Mouse (Mus musculus) embryo, embryonic 11.5 days (tissue): ENCODE measurements around the gene Pold2.

Experiments
- DNase-seq: peaks from one replicate; pipeline ENCODE4 v3.0.0-alpha.2; 2012; ENCODE audit warnings: low read depth, low spot score

The Pold2 gene

GRCm38 (mm10) chr11:5877921-5878526 is at the start of gene Pold2:
Gene Pold2 (minus strand): TSS chr11:5878292.
- peak; percentile 97 for DNase-seq

DNA sequence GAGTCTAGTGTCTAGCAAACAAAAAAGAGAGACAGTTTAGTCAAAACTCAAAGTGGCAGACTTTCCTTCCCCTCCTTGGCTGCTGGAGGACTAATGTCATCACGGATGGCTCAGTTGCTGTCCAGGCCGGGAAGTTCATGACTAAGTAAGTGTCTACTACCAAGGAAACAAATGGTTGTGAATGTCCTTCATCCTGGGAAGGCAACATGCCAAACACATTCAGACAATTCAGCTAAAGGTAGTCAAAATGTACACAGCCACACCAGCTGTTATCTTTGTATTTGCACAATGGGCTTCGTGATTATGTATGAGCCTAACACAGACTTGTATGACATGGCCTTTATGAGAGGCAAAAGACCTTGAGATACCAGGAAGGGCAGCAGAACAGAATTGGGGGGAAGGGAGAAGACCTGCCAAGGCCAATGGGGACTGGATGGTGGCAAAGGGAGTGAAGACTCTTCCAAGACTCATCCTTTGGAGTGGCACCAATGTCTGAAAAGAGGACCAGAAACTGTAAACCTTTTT is 48.7 kb upstream of the Pold2 start:
- no peak for DNase-seq

DNA sequence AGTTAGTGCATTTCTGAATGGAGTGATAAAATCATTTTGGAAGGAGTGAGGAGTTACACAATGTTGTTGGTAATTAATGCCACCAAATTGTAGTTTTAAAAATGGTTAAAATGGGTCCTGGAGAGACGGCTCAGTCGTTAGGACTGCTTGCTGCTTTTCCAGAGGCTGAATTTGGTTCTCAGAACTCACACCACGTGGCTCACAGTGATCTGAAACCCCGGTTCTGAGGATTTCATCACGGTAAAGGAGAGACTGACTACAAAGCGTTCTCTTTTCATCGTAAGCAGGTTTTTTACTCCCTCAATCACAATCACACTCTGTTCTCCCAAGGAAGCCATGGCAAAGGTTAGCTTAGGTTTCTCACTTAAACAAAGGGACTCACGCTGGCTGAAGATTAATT is 46.6 kb upstream of the Pold2 start:
- DNase-seq, result no peak

DNA sequence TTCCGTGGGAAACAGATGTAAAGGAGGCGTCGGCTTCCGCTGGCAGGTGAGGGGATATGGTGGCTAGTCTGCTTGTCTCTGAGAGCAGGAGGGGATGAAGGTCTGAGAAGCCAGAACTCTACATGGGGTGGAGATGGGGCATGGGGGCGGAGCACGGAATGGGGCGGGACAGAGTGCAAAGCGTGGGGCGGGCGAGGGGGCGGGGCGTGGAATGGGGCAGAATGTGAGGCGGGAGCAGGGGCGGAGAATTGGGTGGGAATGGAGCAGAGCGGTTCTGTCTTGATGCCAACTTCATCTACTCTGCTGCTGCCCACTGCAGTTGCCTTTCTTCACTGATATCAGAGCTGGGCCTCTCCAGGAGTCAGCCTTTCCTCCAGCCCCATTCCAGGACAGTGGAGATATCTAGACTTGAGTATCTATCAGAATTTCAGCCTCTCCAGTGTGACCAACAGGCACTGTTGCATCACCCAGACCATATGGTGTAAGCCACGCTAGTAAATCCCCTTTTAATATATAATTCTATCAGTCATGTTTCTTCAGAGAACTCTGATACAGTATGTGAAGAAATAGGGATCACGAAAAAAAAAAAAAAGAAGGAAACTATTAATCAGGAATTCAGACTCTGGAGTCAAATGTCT is 42.4 kb upstream of the Pold2 start:
- DNase-seq, result no peak

GRCm38 (mm10) chr11:5919606-5920005 is 41.5 kb upstream of the Pold2 start:
- DNase-seq, result no peak

GRCm38 (mm10) chr11:5918111-5918510 is 40.0 kb upstream of the Pold2 start:
- no peak for DNase-seq

- no peak for DNase-seq
Measured at GRCm38 (mm10) chr11:5916178-5916548, 38.1 kb upstream of the Pold2 start.

DNA sequence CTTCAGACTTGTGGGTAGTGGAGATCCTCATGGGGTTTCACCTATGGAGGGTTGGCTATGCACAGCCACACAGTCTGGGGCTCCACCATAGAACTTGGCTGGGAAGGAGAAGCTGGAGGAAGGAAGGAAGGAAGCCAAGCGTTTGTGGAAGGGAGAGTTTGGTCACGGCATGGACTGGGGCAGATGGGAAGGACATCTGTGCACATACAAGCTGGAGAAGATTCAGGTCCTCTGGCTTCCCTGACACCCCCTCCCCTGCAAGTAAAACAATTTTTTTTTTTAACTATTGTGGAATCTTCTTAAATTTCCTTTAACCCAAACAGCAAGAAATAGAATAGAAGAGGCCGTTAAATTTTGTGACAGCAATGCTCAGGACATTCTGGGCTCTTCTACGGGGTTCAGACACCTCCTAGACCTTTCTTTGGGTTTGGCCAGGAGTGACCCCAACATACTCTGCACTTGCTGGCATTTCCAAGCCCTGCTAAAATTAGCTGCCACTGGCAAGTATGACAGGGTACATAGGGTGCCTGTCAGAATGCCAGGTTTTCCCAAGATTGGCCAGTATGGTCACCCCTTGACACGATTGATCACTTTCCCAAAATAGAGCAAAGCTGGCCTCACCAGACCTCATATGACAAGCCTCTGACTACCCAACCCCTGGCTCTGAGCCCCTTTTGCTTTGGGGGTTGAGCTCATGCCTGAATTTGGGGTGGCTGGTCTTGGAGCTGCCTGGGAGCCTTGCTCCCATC is 37.5 kb upstream of the Pold2 start:
- DNase-seq, result no peak

DNA sequence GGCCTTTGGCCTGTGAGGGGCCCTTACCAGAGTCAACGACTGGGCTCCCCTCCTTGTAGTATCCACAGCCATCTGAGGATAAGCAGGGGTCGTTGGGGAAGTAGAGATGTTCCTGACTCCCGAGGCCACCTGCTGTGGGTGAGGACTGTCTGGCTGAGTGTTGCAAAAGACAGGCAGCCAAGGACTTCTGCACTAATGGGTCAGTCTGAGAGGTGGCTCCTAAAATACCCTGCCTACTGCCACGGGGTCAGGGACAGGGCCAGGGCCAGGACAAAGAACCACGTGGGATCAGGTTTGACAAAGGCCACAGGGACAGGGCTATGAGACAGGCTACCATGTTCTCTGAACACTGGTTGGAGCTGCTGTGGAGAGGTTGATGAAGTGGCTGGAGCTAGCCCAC is 36.8 kb upstream of the Pold2 start:
- no peak for DNase-seq

- DNase-seq, result no peak
Measured at GRCm38 (mm10) chr11:5913936-5914335, 35.8 kb upstream of the Pold2 start.

DNA sequence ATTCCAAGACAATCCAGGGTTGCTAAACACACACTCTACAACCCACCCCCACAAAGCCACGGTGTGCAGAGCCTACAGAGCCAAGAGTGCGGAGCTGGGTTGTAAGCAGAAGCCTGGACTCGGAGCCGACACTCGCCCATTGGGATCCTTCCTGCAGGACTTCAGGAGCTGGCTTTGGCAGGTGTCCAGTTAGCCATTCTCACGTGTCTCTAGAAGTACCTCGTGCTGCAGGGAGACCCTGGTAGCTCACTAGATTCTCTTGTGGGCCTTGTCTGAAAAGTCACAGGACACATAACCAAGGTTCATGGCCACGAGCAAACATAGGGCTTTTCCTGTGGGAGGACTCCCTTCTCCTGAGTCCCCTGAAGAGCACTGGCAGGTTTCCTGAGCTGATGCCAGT is 35.2 kb upstream of the Pold2 start:
- no peak for DNase-seq

DNA sequence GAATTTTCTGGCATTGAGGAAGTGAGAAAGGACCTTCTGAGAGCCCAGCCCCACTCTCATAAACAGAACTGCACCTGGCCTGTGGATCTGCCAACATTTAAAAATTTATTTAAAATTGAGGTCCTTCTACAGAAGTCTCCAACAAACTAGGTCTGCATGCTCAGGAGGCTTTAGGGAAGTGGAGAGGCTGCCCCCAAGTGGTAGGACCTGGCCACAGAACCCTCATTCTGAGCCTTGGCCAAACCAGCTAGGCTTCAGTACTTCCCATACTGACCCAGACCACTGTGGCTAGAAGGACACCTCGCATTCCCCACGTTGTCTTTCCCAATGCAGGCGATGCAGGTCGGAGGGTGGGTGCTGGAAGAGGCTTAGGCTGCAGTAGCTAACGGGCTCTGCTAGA is 34.5 kb upstream of the Pold2 start:
- no peak for DNase-seq

- no peak for DNase-seq
Measured at GRCm38 (mm10) chr11:5908642-5909041, 30.6 kb upstream of the Pold2 start.

DNA sequence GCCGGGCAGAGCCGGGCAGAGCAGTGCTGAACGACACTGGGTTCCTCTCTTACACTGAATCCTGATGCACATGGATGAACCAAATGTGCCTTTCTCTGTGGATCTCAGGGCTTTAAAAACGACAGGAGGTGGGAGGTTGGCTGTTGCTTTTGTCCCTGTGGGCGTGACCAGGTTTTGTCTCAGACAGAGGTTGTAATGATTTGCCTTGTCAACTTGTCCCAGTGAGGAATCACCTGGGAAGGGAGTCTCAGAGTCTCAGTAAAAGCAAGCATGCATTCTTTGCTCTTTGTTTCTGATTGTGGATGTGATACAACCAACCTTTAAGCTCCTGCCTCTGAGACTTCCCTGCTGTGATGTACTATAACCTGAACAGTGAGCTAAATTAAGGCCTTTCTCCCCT is 29.0 kb upstream of the Pold2 start:
- DNase-seq, result no peak

DNA sequence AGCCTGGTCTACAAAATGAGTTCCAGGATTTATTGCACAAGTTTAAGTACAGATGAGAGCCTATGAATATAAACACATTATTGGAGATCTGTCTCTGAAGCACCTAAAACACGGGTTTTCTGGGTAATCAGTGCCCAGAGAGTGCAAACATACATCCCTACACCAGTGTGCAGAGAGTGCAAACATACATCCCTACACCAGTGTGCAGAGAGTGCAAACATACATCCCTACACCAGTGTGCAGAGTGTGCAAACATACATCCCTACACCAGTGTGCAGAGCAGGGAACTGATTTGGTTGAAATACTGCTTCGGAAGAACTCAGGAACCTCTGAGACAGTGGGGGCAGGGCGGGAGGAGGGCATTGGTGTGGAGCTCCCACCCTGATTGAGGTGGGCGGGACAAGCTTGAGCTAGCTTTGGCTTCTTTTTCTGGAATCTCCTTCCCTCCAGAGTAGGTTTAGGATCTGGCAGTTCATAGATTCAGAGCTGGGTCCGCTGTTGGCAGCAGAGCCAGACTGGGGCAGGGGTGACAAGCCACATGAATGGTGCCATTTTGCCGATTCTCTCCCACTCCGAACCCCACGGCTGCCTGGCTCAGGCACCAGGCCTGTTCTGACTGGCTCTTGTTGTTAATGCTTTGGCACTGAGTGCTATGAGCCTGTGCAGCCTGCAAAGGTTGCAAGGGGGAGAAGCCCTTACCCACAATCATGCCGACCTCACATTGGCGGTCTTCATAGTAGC is 27.9 kb upstream of the Pold2 start:
- no peak for DNase-seq

DNA sequence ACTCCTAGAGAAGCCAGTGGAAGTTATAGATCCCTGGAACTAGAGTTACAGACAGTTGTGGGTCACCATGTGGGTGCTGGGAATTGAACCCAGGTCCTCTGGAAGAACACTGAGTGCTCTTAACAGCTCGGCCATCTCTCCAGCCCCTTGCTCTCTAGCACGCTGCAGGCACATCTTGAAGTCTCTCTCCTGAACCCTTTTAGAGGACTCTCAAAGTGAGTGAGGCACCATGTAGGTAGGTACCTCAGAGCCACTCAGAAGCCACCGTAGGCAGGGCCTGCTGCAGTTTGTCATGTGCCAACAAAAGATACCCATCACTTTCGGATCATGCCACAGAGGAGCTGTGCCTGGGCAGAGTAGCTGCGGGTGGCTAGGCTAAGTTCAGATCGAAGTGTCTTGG is 26.8 kb upstream of the Pold2 start:
- no peak for DNase-seq

- DNase-seq, result no peak
Measured at GRCm38 (mm10) chr11:5904357-5904756, 26.3 kb upstream of the Pold2 start.

- no peak for DNase-seq
Measured at GRCm38 (mm10) chr11:5903844-5904243, 25.8 kb upstream of the Pold2 start.

DNA sequence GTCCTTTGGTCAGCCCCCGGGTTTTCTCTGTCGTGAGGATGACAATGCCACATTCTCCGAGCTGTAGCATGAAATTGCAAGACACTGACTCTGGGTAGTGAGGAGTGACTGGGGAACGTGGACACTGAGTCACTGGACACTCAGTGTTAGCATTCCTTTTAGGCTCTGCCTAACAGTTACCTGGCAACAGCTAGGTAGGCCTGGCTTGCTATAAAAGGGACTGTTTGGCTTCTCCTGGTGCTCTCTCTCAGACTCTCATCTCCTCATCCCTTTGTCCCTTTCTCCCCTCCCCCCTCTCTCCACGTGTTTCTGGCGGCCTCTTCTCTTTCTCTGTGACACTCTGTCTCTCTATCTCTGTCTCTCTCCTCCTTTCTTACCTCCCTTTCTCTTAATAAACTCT is 24.3 kb upstream of the Pold2 start:
- DNase-seq, result no peak

DNA sequence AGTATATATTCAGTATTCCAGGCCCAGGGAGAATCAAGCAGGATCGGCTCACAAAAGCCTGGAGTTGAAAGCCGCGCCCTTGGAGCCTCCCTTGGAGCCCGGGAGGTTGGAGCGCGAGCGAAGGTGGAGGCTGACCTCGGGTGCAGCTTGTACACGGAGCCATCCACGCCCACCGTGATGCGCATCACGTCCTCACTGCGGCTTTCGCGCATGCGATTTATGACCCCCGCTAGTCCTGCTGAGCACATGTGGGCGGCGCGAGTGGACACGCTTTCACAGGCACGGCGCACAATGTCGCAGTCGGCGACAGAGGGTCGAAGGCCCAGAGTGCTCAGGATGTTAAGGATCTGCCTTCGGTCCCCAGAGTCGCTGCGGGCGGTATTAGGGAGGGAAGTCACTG is 23.9 kb upstream of the Pold2 start:
- peak; percentile 70 for DNase-seq

- DNase-seq, result no peak
Measured at GRCm38 (mm10) chr11:5901320-5901719, 23.2 kb upstream of the Pold2 start.

GRCm38 (mm10) chr11:5899286-5899685 is 21.2 kb upstream of the Pold2 start:
- no peak for DNase-seq
